Mouse (Mus musculus) urinary bladder, postnatal 25 days (tissue): Measurements from ENCODE around the gene Sept10.
A peak's percentile ranks its signal among the peaks of the same experiment; 100 is the strongest.

Experiments
- DNase-seq: peaks from one replicate; pipeline ENCODE4 v3.0.0; 2022; ENCODE audit warnings: low spot score

The Sept10 gene

GRCm38 (mm10) chr10:59221473-59222270, at the start of gene Sept10, which contains the start of gene Sowahc:
Gene Sept10, minus strand, starts transcription at chr10:59221847.
Gene Sowahc, plus strand, starts transcription at chr10:59221953.
- DNase-seq: peak; percentile 99

GRCm38 (mm10) chr10:59268754-59269153, 47.1 kb upstream of the Sept10 start:
- DNase-seq: no peak

DNA sequence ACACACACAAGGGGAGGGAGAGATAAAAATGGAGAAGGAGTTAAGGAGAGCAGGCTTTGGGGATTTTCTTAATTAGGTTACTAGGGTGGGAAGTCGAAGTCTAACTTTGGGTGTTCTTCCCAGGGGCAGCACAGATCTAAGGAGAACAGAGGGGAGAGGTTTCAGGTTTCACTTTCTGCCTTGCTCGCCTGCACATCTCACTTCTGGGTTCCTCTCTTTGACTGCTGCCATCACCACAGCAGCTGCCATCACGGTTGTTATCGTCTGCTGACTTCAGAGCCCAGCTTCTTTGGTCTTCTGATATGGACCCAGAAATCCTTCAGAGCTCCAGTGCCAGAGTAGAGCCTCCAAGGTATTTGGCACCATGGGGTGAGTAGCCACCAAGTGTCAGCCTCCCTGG, 46.5 kb upstream of the Sept10 start:
- DNase-seq: no peak

DNA sequence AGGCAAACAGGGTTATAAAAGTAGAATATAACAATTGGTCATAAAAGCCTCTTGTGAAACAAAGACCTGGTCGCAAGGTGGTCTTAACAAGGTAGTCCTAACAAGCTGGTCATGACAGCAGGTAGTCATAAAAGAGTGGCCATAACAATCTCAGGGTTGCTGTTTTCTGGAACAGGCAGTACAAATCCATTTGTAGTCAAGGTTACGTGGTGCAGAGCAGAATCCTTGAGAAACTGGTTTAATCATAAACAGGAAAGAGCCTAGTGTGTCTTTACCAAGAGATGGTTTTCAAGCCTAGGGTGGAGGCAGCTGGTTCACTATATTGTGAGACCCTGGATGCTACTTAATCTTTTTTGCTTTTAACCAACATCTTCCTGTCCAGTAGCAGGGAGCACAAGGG, 45.6 kb upstream of the Sept10 start:
- no peak for DNase-seq

DNA sequence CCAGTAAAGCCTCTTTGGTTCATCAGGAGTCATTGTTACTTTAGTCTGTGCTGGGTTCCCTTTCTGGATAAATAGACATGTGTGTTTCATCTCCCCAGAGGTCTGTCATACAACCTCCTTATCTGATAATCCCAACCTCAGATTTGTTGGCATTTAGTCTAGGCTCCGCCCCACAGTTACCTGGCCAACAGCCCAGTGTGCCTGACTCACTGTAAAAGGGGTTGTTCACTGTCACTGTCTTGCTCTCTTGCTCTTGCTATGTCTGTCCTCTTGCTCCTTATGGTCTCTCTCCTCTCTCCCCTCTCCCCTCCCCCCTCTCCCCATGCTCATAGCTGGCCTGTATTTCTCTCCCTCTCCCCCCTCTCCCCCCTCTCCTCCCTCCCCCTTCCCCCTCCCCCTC, 44.5 kb upstream of the Sept10 start:
- DNase-seq: peak; percentile 66

DNA sequence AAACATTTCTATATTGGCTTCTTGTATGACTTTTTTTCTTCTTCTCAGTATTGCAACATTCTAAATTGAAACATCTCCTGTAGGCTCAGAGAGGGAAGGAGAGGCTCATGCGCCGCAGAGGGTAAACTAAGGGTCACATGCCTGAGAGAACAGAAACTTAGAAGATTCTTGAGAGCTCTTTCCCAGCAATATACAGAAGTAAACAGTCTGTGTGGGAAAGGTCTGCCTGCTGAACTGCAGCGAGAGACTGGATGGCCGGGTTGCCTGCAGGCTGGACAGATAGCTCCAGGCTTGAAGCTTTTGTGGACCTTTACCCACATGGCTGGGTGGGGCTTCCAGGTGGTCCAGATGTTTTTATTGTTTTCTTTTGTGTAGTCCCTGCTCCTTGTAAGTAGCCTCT, 44.0 kb upstream of the Sept10 start:
- no peak for DNase-seq

GRCm38 (mm10) chr10:59265067-59265466, 43.4 kb upstream of the Sept10 start:
- DNase-seq: no peak

- no peak for DNase-seq
Observed at GRCm38 (mm10) chr10:59262979-59263378, 41.3 kb upstream of the Sept10 start.

- DNase-seq: no peak
Observed at GRCm38 (mm10) chr10:59262021-59262420, 40.4 kb upstream of the Sept10 start.

DNA sequence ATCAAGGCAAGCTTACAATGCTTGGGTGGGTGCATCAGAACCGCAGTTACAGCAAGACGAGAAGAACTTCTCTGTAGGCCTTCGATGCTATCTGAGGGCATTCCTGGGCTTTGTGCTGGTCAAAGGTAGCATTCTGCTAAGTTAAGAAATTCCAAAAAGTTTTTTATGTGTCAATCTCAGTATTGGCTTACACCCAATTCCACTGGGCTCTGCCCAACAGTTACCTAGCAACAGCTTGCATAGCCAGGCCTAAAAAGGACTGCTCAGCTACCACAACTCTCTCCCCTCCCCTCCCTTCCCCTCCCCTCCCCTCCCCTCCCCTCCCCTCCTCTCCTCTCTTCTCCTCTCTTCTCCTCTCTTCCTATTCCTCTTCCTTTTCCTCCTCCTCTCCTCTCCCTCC, 40.0 kb upstream of the Sept10 start:
- no peak for DNase-seq

- DNase-seq: no peak
Observed at GRCm38 (mm10) chr10:59259572-59259971, 37.9 kb upstream of the Sept10 start.

- DNase-seq: no peak
Observed at GRCm38 (mm10) chr10:59256533-59256932, 34.9 kb upstream of the Sept10 start.

GRCm38 (mm10) chr10:59253541-59254079, 32.0 kb upstream of the Sept10 start:
- DNase-seq: no peak

DNA sequence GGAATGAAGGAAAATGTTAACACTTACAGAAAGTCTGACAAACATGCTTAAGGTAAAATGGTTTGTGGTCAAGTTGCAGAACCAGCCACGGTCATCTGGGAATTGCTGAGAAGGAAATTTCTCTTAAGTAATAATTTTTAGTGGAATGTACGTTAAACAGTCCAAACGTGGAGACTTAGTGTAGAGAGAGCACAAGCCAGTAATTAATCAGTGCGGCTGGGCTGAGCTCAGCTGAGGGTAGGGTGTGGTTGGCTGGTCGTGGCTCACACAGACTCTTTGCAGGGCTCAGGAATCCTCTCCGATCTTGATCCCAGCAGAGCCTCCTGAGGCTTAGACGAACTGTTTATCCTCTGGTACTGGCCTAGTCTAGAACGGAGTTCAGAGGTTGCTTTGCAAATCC, 30.7 kb upstream of the Sept10 start:
- no peak for DNase-seq

DNA sequence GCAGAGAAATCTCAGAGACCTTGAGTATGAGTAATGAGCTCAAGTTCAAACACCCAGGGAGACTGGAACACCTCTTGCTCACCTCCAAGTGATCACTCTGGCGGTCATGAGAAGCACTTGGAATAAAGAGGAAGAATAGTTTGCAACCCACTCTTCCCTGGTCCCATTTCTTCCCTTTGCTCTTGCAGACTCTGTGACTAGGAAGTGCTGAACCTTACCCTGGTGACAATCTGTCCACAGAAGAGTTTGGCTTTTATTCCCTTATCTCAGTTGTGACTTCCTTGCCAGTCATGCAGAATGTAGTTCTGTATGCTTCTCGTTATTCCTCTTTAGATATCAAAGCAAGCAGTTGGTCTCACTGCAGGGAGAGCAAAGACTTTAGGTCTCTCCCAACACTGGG, 30.3 kb upstream of the Sept10 start:
- DNase-seq: no peak

DNA sequence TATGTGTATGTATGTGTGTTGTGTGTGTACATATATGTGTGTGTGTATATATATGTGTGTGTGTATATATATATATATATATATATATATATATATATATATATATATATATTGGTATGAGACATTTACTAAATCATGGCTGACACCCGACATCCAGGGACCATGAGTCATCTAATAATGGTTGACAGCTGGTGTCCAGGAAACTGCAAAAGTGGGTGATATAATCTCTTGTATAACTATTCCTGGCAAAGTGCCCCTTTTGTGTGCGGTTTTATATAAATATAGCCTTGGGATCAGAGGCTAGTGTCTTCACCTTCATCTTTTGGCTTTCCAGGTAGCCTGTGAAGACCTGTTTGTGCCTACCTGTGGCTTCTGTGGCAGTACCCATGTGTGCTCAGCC, 29.0 kb upstream of the Sept10 start:
- no peak for DNase-seq

GRCm38 (mm10) chr10:59249531-59249930, 27.9 kb upstream of the Sept10 start:
- DNase-seq: no peak

DNA sequence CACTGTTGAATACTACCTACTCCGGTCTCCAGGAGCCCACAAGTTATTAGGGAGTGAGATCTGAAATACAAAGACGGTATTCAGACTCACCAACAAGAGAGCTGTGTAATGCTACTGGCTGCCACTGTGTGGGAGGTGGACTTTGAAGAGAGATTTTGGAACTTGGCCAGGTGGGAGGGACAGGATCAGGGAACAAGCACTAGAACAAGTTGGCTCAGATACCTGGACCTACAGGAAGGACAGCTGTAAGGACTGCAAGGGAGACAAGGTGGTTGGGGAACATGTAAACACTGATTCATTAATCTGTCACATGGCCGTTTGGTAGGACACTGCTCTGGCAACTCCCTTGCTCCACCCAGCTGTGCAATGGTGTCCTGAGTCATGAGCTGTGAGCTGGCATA, 19.5 kb upstream of the Sept10 start:
- peak; percentile 68 for DNase-seq

- DNase-seq: no peak
Observed at GRCm38 (mm10) chr10:59237757-59238156, 16.1 kb upstream of the Sept10 start.

- DNase-seq: no peak
Observed at GRCm38 (mm10) chr10:59236486-59236885, 14.8 kb upstream of the Sept10 start.

- DNase-seq: no peak
Observed at GRCm38 (mm10) chr10:59235847-59236246, 14.2 kb upstream of the Sept10 start.

DNA sequence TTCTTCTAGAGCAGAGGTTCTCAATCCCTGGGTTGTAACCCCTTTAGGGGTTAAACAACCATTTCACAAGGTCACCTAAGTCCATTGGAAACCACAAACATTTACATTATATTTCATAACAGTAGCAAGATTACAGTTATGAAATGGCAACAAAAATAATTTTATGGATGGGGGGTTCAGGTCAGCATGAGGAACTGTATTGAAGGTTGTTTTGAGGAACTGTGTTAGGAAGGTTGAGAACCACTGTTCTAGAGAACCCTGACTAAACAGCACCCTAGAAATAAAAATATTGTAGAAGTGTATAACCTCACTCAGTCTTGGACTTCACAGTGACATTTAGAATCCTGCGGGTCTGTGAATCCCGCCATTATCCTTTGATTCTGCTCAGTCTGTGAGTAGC, 13.6 kb upstream of the Sept10 start:
- DNase-seq: no peak

GRCm38 (mm10) chr10:59229205-59229820, 7.7 kb upstream of the Sept10 start:
- no peak for DNase-seq
